Mouse (Mus musculus) testis, adult 2 months (tissue): ENCODE measurements around the gene Mrm2. TPM values are rescaled to one million over a fixed set of nuclear protein-coding genes. Genes with fewer than 3 reads are reported as not detected.

Experiments
- H3K27ac ChIP-seq: fragments of 200-500 bp; 2 replicates; pipeline ENCODE4 v1.5.1; 2012; ENCODE audit warnings: low read depth, low read length; ENCODE audit not compliant: control insufficient read depth, insufficient read depth
- H3K27me3 ChIP-seq: fragments of 200-500 bp; 2 replicates; pipeline ENCODE4 v1.6.1; 2012; ENCODE audit warnings: mild to moderate bottlenecking, low read length, moderate library complexity; ENCODE audit not compliant: control insufficient read depth, insufficient read depth
- H3K36me3 ChIP-seq: fragments of 200-500 bp; 2 replicates; pipeline ENCODE4 v1.6.1; 2012; ENCODE audit warnings: mild to moderate bottlenecking, low read length; ENCODE audit not compliant: control insufficient read depth, insufficient read depth
- H3K4me1 ChIP-seq: fragments of 200-500 bp; 2 replicates; pipeline ENCODE4 v1.6.1; 2012; ENCODE audit warnings: low read length; ENCODE audit not compliant: control insufficient read depth, insufficient read depth
- H3K4me3 ChIP-seq: fragments of 200-500 bp; 2 replicates; pipeline ENCODE4 v1.5.1; 2012; ENCODE audit warnings: low read depth, mild to moderate bottlenecking, low read length, moderate library complexity, mixed read lengths; ENCODE audit not compliant: control insufficient read depth
- CTCF ChIP-seq: fragments of 200-500 bp; IDR thresholded peaks from 2 replicates; pipeline ENCODE4 v1.5.1; 2012; ENCODE audit warnings: low read depth, mild to moderate bottlenecking, inconsistent platforms, low read length, moderate library complexity; ENCODE audit not compliant: control insufficient read depth, insufficient read depth, insufficient replicate concordance
- POLR2A ChIP-seq: fragments of 200-500 bp; IDR thresholded peaks from 2 replicates; pipeline ENCODE4 v1.6.1; 2012; ENCODE audit warnings: low read depth, mild to moderate bottlenecking, inconsistent platforms, low read length, moderate library complexity; ENCODE audit not compliant: control insufficient read depth
- polyA plus RNA-seq: library from polyadenylated mRNA; depleted of rRNA; stranded (reverse); fragments of >200 nt; gene quantifications from 2 replicates; pipeline ENCODE4 v1.2.3, GENCODE M21; 2012; rRNA removed

Mrm2 gene
- 1.5 and 1.7 TPM in 2 replicates for polyA plus RNA-seq

DNA sequence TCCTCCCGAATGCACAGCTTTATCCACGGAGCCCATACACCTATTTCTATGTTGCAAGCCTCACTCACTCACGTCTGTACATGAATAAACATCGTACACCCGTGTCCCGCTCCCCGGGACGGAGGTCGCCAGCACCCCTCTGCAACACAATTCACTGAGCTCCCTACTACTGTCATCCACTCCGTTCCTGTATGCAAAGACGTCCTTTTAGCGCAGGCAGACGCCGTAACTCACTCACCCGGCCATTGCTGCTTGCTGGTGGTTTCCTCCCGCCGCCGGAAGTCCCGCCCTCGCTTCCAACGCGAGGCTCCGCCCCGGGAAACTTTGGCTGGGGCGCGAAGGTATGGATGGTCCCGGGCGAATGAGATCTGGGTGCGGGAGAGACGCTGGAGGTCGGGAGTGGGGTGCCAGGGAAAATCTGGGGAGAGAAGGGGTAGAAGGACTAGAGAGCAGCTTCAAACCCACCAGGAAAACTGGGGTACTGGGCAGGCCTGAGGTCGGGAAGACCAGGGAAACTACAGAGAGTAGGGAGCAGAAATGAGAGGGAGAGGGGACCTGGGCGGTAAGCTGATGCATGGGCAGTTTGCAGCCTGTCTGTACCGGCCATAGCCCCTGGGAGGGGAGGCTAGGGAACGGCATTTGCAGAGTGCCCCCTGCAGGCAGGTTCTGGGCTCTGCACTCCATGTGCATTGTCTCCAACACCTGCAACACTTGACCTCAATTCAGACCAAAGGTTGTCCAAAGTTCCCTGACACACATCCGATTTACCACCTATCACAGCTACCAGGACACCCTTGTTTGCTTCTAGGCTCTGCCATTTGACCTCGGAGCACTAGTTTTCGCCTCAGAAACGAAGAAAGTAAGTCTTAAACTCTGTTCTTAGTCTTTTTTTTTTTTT, at the start of gene Mrm2:
Gene Mrm2 (minus strand): TSS at position 284 of the 898 bp plus-strand sequence.
- peak within 1 kb of the TSS; percentile 91 for H3K4me3 ChIP-seq
- H3K27ac ChIP-seq = 0 out of 2 replicates have a peak within 1 kb of the TSS, but pooled peaks have one; percentile 8
- H3K4me1 ChIP-seq = peaks cover 12% of the 10 kb centered on the region
- H3K27me3 ChIP-seq = no peaks in the 10 kb centered on the region
- TF ChIP-seq CTCF = peak; percentile 94
- peak; percentile 67; the same call in 1 of the 2 replicates for TF ChIP-seq POLR2A
- H3K36me3 ChIP-seq = no peaks in the 10 kb centered on the region

DNA sequence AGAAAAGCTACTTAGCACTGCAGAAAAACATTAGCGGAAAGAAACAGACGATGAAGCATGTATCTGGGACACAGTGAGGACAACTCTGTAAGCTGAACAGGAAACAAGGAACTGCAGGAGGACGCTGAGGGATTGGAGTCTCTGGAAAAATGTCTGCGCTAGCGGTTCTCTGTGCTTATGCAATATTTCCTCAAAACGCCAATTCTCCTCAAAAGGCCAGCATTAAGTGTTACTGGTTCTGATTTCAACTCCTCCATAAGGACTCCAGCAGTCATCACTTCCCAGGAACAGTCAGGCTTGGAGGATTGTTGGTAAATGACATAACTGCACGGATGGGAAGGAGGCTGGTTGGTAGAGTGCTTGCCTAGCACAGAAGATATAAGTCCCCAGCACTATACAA, 49.5 kb upstream of the Mrm2 start:
- Histone ChIP-seq H3K27me3 (no peaks in the 10 kb centered on the region), H3K4me3 (no peak overlapping the region), H3K27ac (no peak overlapping the region), H3K4me1 (peaks cover 2% of the 10 kb centered on the region; the same call in 1 of the 2 replicates), H3K36me3 (no peaks in the 10 kb centered on the region)
- TF ChIP-seq CTCF (no peak), POLR2A (no peak)

DNA sequence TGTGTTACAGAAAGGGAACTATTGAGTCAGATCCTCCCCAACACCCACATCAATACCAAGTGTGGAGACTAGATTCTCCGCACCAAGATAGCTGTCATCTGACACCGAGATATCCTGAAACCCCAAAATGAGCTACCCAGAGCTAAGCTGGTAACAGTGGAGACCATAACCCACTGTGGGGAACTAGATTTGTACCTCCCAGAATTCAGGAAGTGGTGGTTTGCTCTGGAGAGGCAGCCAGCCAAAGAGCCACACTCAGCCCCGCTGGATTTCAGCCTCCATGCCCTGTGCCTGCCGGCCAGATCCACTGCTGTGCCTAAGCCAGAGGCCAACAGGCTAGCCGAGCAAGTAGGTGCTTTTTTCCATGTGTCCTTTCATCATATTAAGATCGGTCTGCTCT, 47.6 kb upstream of the Mrm2 start:
- H3K27ac ChIP-seq = no peak overlapping the region
- H3K4me1 ChIP-seq = peaks cover 4% of the 10 kb centered on the region
- TF ChIP-seq CTCF (no peak), POLR2A (no peak)

DNA sequence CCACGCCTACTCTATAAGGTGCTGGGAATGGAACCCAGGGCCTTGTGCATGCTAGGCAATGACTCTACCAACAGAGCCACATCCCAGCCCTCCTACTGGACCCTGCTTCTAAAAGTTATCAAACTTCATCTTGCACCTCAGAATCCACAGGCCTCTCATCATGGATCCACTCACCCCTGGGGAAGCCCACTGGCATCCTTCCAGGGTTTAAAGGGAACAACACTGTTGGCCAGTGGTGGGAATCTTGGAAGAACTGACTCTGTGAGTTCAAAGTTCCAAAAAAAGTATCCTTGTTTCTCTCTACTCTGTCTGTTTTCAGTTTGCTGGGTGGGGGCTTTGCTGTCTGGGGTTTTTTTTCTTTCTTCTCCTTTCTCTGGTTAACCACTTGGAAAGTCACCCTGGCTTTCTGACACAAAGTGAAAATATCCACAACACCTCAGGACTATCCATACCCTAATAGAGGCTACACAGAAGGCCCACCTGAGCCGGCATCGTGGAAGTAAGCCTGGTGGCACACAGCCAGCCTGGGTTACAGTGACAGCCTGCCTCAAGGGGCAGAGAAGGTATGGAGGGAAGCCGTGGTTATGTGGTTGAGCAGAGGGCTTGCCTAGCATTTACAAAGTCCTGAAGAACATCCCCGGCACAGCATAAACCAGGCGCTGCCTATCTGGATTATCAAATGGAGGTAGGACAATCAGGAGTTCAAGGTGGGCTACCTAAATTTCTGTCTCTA, 46.6 kb upstream of the Mrm2 start:
- Histone ChIP-seq H3K4me3 (no peak overlapping the region), H3K27me3 (no peaks in the 10 kb centered on the region), H3K36me3 (no peaks in the 10 kb centered on the region), H3K27ac (no peak overlapping the region), H3K4me1 (peaks cover 2% of the 10 kb centered on the region; the same call in 1 of the 2 replicates)
- TF ChIP-seq POLR2A (no peak), CTCF (no peak)

More for the DNA sequence above, 47.6 kb upstream of the Mrm2 start:
- H3K27me3 ChIP-seq = no peaks in the 10 kb centered on the region
- no peak overlapping the region for H3K4me3 ChIP-seq
- no peaks in the 10 kb centered on the region for H3K36me3 ChIP-seq

DNA sequence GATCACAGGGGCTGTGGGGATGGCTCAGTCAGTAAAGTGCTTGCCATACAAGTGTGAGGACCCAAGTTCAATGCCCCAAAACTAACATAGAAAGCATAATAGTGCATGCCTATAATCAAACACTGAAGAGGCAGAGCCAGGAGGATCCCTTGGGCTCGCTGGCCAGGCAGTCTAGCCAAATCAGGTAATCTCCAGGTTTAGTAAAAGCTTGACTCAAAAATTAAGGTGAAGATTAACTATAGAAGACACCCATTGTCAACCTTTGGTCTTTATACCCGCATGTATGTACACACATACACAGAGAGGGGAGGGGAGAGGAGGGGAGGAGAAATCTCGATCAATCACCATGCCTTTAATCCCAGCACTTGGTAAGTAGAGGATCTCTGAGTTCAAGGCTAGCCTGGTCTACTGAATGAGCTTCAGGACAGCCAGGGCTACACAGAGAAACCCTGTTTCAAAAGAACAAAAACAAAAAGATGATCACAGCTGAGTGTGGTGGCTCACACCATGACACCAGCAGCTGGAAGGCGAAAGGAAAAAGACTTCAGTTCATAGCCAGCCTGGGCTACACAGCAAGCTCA, 43.6 kb upstream of the Mrm2 start:
- H3K27me3 ChIP-seq = no peaks in the 10 kb centered on the region
- H3K36me3 ChIP-seq = no peaks in the 10 kb centered on the region
- H3K27ac ChIP-seq = no peak overlapping the region
- TF ChIP-seq CTCF (no peak), POLR2A (no peak)
- H3K4me1 ChIP-seq = peaks cover 2% of the 10 kb centered on the region
- no peak overlapping the region for H3K4me3 ChIP-seq

DNA sequence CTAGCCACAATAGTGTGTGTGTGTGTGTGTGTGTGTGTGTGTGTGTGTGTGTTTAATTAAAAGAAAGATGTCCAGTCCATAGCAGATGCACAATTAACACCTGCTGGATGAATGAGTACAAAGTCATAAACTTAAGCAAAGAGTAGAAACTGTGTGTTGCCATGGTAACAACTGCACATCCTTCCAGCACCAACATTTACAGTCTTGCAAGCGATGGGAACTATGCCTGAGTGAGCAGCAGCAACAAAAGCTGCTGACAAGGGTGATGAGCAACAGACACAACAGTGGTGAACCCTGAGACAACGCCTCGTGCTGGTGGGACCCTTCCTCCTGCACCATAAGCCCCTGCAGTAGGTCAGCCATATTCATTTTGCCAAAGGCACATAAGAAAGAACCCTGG, 42.5 kb upstream of the Mrm2 start:
- no peak overlapping the region for H3K4me3 ChIP-seq
- H3K27ac ChIP-seq = no peak overlapping the region
- peaks cover 4% of the 10 kb centered on the region for H3K4me1 ChIP-seq
- no peaks in the 10 kb centered on the region for H3K27me3 ChIP-seq
- H3K36me3 ChIP-seq = no peaks in the 10 kb centered on the region
- TF ChIP-seq CTCF (no peak), POLR2A (no peak)

DNA sequence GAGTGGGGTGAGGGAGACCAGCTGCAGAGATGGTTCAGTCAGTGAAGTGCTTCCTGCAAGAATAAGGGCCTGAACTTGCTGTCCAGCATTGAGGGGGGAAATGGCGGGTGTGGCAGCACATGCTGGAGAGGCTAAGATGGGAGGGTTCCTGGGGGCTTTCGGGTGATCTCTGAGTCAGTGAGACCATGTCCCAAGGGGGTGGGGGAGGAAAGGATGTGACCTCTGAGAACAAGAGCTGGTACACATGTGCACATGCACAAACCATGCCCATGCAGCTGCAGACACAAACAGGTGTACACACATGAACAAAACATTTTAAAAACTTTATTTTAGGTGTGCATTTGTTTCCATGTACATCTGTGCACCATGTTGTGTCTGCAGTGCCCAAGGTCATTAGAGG, 42.0 kb upstream of the Mrm2 start:
- H3K27ac ChIP-seq = no peak overlapping the region
- H3K4me1 ChIP-seq = peaks cover 9% of the 10 kb centered on the region
- TF ChIP-seq POLR2A (no peak), CTCF (no peak)
- H3K4me3 ChIP-seq = no peak overlapping the region
- H3K27me3 ChIP-seq = no peaks in the 10 kb centered on the region
- no peaks in the 10 kb centered on the region for H3K36me3 ChIP-seq
